Mouse (Mus musculus) T-helper 17 cell (primary cell): ENCODE results near the gene Gm20870.
"Not testable (repeated sequence)": the region's sequence is repeated elsewhere in the genome, so short reads cannot be mapped to it uniquely, and the experiment has no call there.

Experiments used
- in situ Hi-C, 2 experiments: fragments of 300-600 bp; cut with MboI, MseI; formaldehyde crosslinking; loops; 1 replicate in 1 of 2; 2 replicates in 1 of 2; pipeline ENCODE4 v1.15.1; 2025; ENCODE audit warnings: high pct_unique_total_duplicates in 2 of 2

The Gm20870 gene

DNA sequence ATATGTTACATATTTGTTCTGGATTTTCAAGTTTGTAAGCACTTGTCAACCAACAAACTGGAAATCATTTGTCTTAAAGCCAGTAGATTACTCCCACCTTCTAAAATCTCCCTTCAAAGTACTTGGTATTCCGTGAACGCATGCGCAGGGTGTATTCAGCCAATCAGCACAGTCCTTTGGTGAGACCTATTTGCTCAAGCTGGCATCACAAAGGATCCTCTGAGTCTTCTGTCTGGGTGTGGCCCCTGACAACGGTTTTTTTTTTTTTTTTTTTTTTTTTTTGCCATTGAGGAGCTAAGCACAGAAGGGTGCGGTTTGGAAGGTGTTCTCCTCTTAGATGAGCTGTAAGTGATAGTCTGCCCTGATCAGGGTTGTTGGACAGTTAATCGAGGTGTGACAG lies at the start of gene Gm20870:
TSS of gene Gm20870 (plus strand) at position 301 of the 400 bp plus-strand sequence.
- in situ Hi-C loops = not testable (repeated sequence)
